Mouse (Mus musculus): ENCODE results near the gene Sgf29.

DNA sequence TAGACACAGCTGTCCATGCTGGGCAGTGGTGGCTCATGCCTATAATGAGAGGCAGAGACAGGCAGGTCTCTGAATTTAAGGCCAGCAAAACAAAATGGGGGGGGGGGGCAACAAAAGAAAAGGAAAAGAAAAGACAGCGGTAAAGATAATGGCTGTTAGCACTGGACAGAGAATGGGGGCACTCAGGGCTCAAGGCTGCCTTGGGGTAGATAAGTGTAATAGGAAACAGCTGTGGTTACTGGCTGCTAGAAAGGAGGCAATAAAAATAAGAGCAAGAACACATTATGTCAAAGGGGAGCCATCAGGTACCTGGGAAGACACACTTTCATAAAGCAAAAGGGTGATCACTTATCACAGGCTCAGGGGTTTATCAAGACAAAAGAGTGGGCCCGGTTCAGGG lies 16.6 kb upstream of the Sgf29 start:
- no peak for TF ChIP-seq POLR2A (IDR thresholded peaks at IDR 0.05; ENCODE audit: insufficient read length, low read depth)
- TF ChIP-seq MYOD1 (IDR thresholded peaks at IDR 0.05; ENCODE audit: control insufficient read depth in 1 of 3, insufficient read length in 2 of 3, low read depth in 2 of 3): no peak
- TF ChIP-seq TCF12 (IDR thresholded peaks at IDR 0.05; ENCODE audit: insufficient read depth, poor library complexity, severe bottlenecking): no peak
- no peak for TF ChIP-seq REST (IDR thresholded peaks at IDR 0.05; ENCODE audit: insufficient read depth, insufficient read length)
- TF ChIP-seq E2F4 (IDR thresholded peaks at IDR 0.05; ENCODE audit: insufficient read depth): no peak
- no peak for TF ChIP-seq TCF3 (IDR thresholded peaks at IDR 0.05; ENCODE audit: insufficient read length, low read depth)
- TF ChIP-seq USF1 (IDR thresholded peaks at IDR 0.05; ENCODE audit: low read depth): no peak
- TF ChIP-seq MYOG (IDR thresholded peaks at IDR 0.05; ENCODE audit: control insufficient read depth in 1 of 3, insufficient read depth in 1 of 3, insufficient read length in 2 of 3, low read depth in 2 of 3): no peak
- TF ChIP-seq POLR2AphosphoS2 (IDR thresholded peaks at IDR 0.05; ENCODE audit: insufficient read length, low read depth): no peak
